ENCODE assay signal across 13 mouse cellular contexts in genomic region chr5:128732416-128733014, GRCm38 (mm10). TPM values are rescaled to one million over a fixed set of nuclear protein-coding genes. Genes with fewer than 3 reads are reported as not detected.
DNase-seq lines count a peak whose midpoint lies in the region; ATAC-seq and TF ChIP-seq lines count a peak whose summit lies in the region.
"Had no signal": no experiment of that assay in that cellular context is flagged by ENCODE, and none has a peak within 500 bp of the region (broad histone marks: within the 10 kb centered on the region; RNA-seq: fewer than 3 reads in every experiment).

No protein-coding gene starts in this region.

- peak; percentile 5 for DNase-seq in ovary, postnatal 14 days (ENCODE audit: low spot score)
- DNase-seq in ovary, adult 18-20 months (ENCODE audit: low spot score), result no peak
- peak; percentile 70 for DNase-seq in retina, postnatal 1 day
- no peak for DNase-seq in urinary bladder, postnatal 36 days (ENCODE audit: low spot score in 2 of 2)
- DNase-seq in adrenal gland, postnatal 4 days (ENCODE audit: low spot score in 2 of 2), result no peak
- DNase-seq: heart, adult 18-20 months; kidney, adult 11 months; right cerebral cortex, adult 18-20 months had no signal

- no peak overlapping the region for H3K4me3 ChIP-seq in intestine, postnatal 0 days (ENCODE audit: low read depth, low read length)
- H3K4me3 ChIP-seq in intestine, embryonic 16.5 days (ENCODE audit: low read length), result no peak overlapping the region
- H3K4me3 ChIP-seq: limb, embryonic 12.5 days; midbrain, embryonic 15.5 days had no signal

- H3K27ac ChIP-seq in intestine, postnatal 0 days (ENCODE audit: low read depth, low read length), result no peak overlapping the region
- no peak overlapping the region for H3K27ac ChIP-seq in intestine, embryonic 16.5 days (ENCODE audit: low read length)
- H3K27ac ChIP-seq: limb, embryonic 12.5 days; midbrain, embryonic 15.5 days had no signal

- H3K9ac ChIP-seq in intestine, postnatal 0 days (ENCODE audit: low read depth, low read length), result no peak overlapping the region
- H3K9ac ChIP-seq in intestine, embryonic 16.5 days (ENCODE audit: low read depth, low read length), result no peak overlapping the region
- H3K9ac ChIP-seq: limb, embryonic 12.5 days; midbrain, embryonic 15.5 days had no signal

- H3K4me2 ChIP-seq in intestine, postnatal 0 days (replicated peaks; ENCODE audit: low read depth), result no peak overlapping the region
- H3K4me2 ChIP-seq in intestine, embryonic 16.5 days (ENCODE audit: low read depth, low read length), result no peak overlapping the region
- H3K4me2 ChIP-seq: limb, embryonic 12.5 days; midbrain, embryonic 15.5 days had no signal

- peak; percentile 46 for TF ChIP-seq CTCF in intestine, postnatal 0 days (IDR thresholded peaks at IDR 0.05; ENCODE audit: low read depth)

- no peaks in the 10 kb centered on the region for H3K9me3 ChIP-seq in intestine, postnatal 0 days (ENCODE audit: control insufficient read depth)
- H3K9me3 ChIP-seq in intestine, embryonic 16.5 days (ENCODE audit: control insufficient read depth, low read length), result no peaks in the 10 kb centered on the region
- H3K9me3 ChIP-seq: limb, embryonic 12.5 days; midbrain, embryonic 15.5 days had no signal

- WGBS in intestine, postnatal 0 days, result 70% methylated on average over 11 of the region's 11 CpGs
- WGBS in intestine, embryonic 16.5 days, result 70% methylated on average over 11 of the region's 11 CpGs

- no peaks in the 10 kb centered on the region for H3K27me3 ChIP-seq in intestine, postnatal 0 days (replicated peaks; ENCODE audit: control insufficient read depth, insufficient read depth, low read length)
- H3K27me3 ChIP-seq in intestine, embryonic 16.5 days (replicated peaks; ENCODE audit: control insufficient read depth, insufficient read depth, low read length), result no peaks in the 10 kb centered on the region

- no peaks in the 10 kb centered on the region for H3K36me3 ChIP-seq in intestine, postnatal 0 days (ENCODE audit: control insufficient read depth, insufficient read depth)
- H3K36me3 ChIP-seq in intestine, embryonic 16.5 days (ENCODE audit: control insufficient read depth, insufficient read depth, low read length), result no peaks in the 10 kb centered on the region
- H3K36me3 ChIP-seq: limb, embryonic 12.5 days; midbrain, embryonic 15.5 days had no signal

- no peaks in the 10 kb centered on the region for H3K4me1 ChIP-seq in intestine, postnatal 0 days (replicated peaks; ENCODE audit: control insufficient read depth, insufficient read depth, low read length)
- no peaks in the 10 kb centered on the region for H3K4me1 ChIP-seq in intestine, embryonic 16.5 days (ENCODE audit: control insufficient read depth, insufficient read depth, low read length)
- H3K4me1 ChIP-seq: limb, embryonic 12.5 days; midbrain, embryonic 15.5 days had no signal

- no peak for ATAC-seq in intestine, postnatal 0 days
- ATAC-seq in intestine, embryonic 16.5 days, result no peak
- peak; percentile 55; the same call in 1 of the 2 replicates for ATAC-seq in common myeloid progenitor, adult 5-6 weeks (replicated peaks; ENCODE audit: low read depth, poor library complexity, severe bottlenecking)
- ATAC-seq: midbrain, embryonic 15.5 days had no signal

RNA-seq across cellular contexts. Expression of gene Piwil1, which starts 30.2 kb away (rescaled TPM):
- not detected in 2 replicates for polyA plus RNA-seq in intestine, postnatal 0 days (2015; fragmentation: Nextera tagmentation; extraction: Ambion mirVana)
- polyA plus RNA-seq in intestine, embryonic 16.5 days (2015; fragmentation: Nextera tagmentation; extraction: Ambion mirVana), result not detected in 2 replicates
- total RNA-seq in common myeloid progenitor, adult 5-6 weeks (2017), result not detected in 2 replicates
- total RNA-seq in adrenal gland, postnatal 4 days (2021), result not detected
- total RNA-seq: heart, adult 18-20 months had no signal
- polyA plus RNA-seq: limb, embryonic 12.5 days had no signal

Comparison
In these comparisons a context has a peak if more than half of its experiments do, and no peak if none do; other contexts are left out.
1. DNase-seq: peak in ovary, postnatal 14 days (single experiment) and retina, postnatal 1 day (single experiment); none in ovary, adult 18-20 months (single experiment), urinary bladder, postnatal 36 days (0 of 2) and adrenal gland, postnatal 4 days (0 of 2).